Mouse (Mus musculus) common myeloid progenitor, adult 5-6 weeks (primary cell): ENCODE measurements at regions not wholly inside any gene's neighbourhood (a gene's known extent, or its start where the extent isn't known, plus 50 kb on each side); places are given as distances from the start of the nearest gene placed in this dataset.

ENCODE experiments used
- ATAC-seq: replicated peaks from 2 replicates; pipeline ENCODE4 v1.8.0; 2016; ENCODE audit warnings: low read depth, mild to moderate bottlenecking, moderate TSS enrichment, inconsistent platforms; ENCODE audit not compliant: poor library complexity, severe bottlenecking

GRCm38 (mm10) chr5:120022276-120022675 is 94.0 kb upstream of the Rbm19 start:
- no peak for ATAC-seq

DNA sequence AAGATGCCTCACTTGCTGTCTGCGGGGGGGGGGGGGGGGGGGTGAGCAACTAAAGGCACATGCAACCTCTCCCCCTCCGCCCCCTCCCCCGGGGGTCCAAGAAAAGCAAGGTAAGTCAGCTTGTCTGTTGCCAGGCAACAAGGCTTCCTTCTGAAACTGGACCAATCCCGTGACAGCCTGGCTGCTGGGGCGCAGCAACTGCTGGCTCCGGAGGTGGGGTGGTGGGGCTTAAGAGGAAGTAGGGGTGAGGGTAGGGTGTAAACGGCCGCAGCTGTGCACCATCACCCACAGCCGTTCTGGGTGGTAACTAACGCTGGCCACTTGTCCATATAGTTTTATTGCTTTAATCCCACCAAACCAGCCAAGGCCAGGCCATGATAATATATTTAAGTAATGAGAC is 92.2 kb upstream of the Rbm19 start:
- ATAC-seq = peak; percentile 94

DNA sequence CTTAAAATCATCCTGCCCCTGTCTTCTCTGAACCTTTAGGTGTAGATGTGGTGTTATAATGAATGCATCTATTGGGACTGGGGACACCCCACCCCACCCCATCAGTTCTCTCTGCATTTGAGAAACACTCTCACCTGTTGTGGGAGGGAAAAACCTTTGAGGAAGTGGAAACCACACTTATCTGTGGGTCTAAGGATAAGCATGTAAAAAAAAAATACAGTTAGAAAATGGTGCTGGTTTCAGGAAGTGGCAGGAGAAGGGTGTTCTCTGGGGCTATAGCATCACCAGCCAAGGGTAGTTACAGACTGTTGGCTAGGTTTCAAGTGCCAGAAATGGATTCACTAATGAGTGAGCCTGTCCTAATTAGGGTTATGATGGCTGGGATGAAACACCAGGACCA is 91.1 kb upstream of the Rbm19 start:
- peak; percentile 44 for ATAC-seq

GRCm38 (mm10) chr5:120030904-120031303 is 85.4 kb upstream of the Rbm19 start:
- no peak for ATAC-seq

- peak; percentile 81 for ATAC-seq
Observed at GRCm38 (mm10) chr5:120031614-120032013, 84.7 kb upstream of the Rbm19 start.

- ATAC-seq = no peak
Observed at GRCm38 (mm10) chr5:120034499-120035077, 81.7 kb upstream of the Rbm19 start.

- no peak for ATAC-seq
Observed at GRCm38 (mm10) chr5:120035251-120035650, 81.0 kb upstream of the Rbm19 start.

- no peak for ATAC-seq
Observed at GRCm38 (mm10) chr5:120037806-120038205, 78.5 kb upstream of the Rbm19 start.

DNA sequence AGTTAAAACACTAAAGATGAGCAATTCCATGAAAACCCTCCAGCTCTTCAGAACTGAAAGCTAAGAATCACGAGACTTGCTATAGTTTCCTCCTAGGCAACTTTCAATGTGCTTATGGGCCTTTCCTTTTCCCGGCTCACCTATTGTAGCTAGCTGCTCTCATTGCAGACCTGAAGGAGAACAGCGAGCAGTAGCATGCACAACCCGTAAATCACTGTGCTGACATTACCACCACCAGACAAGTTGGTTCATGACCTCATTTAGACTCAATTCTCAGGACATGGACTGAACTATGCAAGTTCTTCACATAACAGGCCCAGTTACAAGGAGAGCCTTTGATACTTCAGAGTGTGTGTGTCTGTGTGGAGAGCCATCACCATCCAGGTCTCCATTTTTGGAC is 72.5 kb upstream of the Rbm19 start:
- no peak for ATAC-seq

GRCm38 (mm10) chr5:120049063-120049781 is 67.0 kb upstream of the Rbm19 start:
- ATAC-seq = no peak

DNA sequence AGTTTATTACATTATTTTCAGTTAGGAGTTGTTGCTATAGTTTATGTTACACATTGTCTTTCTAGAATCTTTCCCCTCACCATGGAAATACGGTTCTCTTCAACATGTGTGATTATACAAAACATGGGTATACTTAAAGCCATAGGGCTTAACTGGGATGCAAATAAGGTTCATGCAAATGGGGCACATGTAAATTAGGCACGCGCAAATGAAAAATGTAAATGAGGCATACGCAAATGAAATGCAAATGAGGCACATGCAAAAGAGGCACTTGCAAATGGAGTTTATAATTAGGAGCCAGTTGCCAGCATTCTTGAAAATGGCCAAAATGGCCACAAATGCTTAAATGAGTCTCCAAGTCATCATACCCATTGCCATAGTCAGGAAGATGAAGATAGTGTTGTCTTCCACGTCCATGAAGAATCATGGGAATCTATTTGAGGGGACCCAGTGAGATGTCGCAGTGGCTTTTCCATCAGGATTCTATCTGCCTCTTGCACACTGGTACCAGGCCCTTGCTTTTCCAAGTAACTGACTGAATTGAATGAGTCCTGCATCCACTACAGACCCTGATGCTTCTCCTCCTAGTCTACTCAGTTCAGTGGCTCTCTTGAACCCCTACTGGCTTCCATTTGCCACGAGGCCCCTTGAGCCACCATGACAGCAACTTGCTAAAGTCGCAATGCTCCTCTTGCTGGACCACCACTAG is 65.4 kb upstream of the Rbm19 start:
- ATAC-seq = no peak

DNA sequence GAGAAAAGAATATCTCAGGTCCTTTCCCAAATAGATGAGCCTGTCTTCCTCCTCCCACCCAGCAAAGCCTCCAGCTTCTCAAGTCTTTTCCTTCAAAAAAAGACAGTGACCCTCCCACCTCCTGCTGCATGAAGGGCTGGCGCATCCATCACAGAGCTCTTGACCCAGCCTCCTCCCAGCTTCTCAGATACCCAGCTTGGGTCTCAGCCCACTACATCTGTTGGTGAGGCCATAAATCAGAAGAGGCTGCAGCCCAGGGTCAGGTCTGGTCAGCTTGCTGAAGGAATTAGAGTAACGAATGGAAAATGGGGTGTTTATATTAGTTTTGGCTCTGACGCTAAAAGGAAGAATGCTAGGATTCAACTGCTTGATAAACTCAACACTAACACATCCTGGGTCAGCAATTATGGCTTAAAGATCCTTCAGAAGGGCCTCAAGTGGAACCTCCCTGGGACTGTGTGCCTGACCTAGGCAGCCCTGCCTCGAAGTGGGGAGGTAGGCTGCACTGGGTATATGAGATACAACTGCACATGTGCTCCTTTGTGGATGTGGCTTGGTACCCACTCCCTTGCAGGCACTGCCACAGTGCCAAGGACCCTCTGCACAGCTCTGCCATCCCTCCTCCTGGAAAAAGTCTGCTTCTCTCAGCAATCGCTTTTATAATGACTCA is 61.6 kb upstream of the Rbm19 start:
- ATAC-seq = no peak
